Mouse (Mus musculus) neutrophil, adult 83 days (primary cell): ENCODE data around the gene Nr3c2. TPM values are rescaled to one million over a fixed set of nuclear protein-coding genes. Genes with fewer than 3 reads are reported as not detected.

Experiments
- total RNA-seq, 2 experiments: library from RNA; stranded (reverse); gene quantifications; one replicate each; pipeline ENCODE4 v1.2.4; 2023

Gene Nr3c2
- total RNA-seq, result under 1 TPM in 1 of 2 experiments, not detected in 1; 0.44 TPM

DNA sequence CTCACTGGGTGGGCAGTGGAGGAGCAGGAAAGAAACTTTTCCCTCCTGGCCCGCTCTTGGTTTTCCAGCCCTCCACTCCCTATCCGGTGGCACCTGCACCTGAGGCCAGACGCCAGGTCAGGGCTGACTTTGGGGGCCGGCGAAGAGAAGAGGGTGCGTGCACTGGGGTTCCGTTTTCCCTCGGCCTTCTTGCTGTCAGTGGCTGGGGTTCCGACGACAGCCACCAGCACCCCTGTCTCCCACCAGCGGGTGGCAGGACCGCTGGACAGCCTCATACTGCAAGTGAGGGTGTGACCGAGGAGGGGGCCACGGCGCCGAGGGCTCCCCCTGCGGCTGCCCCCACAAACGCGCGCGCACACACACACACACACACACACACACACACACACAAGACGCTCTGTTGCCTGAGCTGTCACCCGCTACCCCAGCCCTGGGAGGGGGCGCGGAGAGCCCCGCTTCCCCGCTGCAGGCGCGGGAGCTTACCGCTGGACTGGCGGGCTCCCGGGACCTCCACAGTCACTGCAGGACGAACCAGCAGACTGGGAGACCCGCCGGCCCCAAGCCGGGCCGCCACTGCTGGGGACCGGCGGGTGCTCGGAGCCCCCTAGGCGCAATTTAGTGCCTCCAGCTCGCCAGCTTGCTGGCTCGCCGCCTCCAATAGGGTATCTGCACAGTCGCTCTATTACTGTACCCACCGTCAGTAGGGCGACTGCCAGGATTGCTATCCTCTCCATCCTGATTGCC is at the start of gene Nr3c2:
Gene Nr3c2, plus strand, starts transcription at position 32 of the 744 bp plus-strand sequence.

